Mouse (Mus musculus) adrenal gland (tissue): ENCODE results near the gene Podnl1.

Source experiments
- intact Hi-C: fragments of 180-260 bp; cut with DNase I; formaldehyde crosslinking; loops from one replicate; pipeline ENCODE4 v1.15.1; 2025
- long read RNA-seq, 2 experiments: library from polyadenylated mRNA; unstranded; transcript quantifications; one replicate each; pipeline ENCODE4 v2.0.0; 2020; ENCODE audit warnings: borderline replicate concordance in 1 of 2; ENCODE audit not compliant: insufficient replicate concordance in 1 of 2

The Podnl1 gene
- long read RNA-seq, experiment 1, result 0 reads
- long read RNA-seq, experiment 2, result 0 reads

DNA sequence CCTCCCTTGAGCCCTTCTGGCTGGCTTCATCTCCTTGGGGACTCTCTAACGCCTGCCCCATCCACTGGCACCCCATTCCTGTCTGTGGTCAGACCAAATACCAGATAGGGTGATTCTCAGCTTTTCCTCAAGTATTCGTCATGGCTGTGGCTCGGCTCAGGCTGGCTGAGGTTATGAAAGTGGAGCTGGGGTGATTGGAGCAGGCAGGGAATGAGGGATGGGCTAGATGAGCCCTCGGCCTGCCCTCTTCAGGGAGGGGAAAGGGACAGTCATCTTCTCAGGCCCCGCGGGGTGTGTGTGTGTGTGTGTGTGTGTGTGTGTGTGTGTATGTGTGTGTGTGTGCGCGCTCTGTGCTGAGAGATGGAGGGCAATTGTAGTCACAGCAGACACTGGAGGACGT is at the start of gene Podnl1:
TSS of gene Podnl1 (plus strand) at position 334 of the 400 bp plus-strand sequence.
- intact Hi-C loops, result no loop called here

DNA sequence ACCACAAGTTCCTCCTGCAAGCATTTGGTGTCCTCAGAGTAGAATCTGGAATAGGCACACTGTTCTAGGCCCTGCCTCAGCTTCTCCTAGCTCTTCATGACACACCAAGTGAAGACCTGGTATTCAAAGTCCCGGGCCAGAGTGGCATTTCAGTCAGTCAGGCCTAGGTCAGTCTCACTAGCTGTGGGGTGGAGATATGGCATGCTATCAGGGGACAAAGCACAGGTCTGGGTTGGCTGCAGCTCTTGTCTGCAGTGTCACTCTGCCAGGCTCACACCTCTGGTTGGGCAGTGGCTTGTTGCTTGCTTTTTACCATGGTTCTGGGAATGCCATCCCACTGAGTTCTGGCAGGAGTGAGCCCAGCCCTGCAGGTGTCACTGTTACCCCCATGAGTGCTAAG is 49.4 kb upstream of the Podnl1 start:
- intact Hi-C loops, result no loop called here

GRCm38 (mm10) chr8:84076849-84077248 is 48.9 kb upstream of the Podnl1 start:
- intact Hi-C loops, result no loop called here

- intact Hi-C loops, result no loop called here
Measured at GRCm38 (mm10) chr8:84079206-84079605, 46.6 kb upstream of the Podnl1 start.

GRCm38 (mm10) chr8:84083829-84084241 is 42.0 kb upstream of the Podnl1 start:
- intact Hi-C loops, result no loop called here

DNA sequence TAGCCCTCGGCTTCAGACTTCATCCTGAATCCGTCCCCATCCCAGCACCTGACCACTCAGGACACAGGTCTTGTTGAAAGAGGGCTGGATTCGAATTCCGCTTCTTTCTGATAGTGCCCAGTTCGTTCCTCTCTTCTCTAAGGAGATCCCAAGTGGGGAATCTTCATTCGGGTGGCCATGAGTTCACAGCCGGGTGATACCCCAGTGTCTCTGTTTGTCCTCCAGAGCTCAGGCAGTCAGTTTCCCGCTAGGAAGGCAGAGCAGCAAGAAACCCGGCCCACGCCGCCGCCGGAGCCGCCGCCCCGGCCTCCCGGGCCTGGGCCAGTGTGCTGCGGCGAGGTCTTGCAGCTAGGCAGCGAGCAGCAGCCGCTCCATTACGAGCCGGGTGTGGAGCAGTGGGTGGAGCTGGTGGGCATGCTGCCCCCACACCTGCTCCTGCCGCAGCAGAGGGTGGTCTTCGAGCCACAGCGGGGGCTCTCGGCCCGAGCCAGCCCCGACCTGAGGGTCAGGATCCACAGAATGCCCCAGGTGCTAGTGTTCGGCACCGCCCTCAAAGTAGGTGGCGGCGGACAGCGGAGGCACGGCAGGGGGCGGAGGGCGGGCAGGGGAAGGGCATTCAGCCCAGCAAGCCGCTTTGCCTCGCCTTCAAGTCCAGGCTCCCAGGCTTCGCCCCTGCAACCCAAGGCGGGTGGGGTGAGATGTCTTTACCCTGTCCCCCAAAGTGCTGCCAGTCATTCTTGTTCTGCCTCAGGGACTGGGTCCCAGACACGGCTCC is 41.3 kb upstream of the Podnl1 start:
- intact Hi-C loops, result no loop called here

DNA sequence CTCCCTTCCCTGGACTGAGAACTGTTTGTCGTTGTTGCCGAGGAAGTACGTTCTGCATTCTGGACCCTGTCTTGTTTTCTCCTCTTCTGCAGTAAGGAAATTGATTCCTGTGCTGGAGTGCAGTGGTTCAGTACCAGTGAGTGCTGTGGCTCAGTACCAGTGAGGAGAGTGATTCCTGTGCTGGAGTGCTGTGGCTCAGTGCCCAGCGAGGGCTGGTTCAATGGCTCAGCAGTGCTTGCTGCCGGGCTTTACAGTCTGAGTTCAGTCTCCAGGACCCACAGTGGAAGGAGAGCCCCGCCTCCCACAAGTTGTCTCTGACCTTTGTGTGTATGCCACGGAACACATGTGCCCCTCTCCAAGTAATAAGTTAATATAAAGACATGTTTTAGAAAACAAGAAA is 38.6 kb upstream of the Podnl1 start:
- intact Hi-C loops, result no loop called here

DNA sequence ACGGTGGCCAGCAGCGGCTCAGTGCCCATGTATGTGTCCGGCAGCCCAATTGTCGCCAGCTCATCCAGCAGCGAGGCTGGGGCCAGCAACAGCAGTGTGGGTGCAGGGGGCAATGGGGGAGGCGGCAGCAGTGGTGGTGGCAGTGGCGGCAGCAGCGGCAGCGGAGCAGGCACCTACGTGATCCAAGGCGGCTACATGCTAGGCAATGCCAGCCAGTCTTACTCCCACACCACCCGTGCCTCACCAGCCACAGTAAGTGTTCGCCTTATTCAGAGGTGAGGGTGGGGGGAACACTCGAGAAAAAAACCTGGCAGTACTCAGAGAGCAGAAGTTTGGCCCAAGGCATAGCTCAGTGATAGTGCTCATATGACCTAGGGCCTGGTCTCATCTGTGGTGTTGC is 38.0 kb upstream of the Podnl1 start:
- intact Hi-C loops, result no loop called here

- intact Hi-C loops, result no loop called here
Measured at GRCm38 (mm10) chr8:84089277-84089676, 36.5 kb upstream of the Podnl1 start.

DNA sequence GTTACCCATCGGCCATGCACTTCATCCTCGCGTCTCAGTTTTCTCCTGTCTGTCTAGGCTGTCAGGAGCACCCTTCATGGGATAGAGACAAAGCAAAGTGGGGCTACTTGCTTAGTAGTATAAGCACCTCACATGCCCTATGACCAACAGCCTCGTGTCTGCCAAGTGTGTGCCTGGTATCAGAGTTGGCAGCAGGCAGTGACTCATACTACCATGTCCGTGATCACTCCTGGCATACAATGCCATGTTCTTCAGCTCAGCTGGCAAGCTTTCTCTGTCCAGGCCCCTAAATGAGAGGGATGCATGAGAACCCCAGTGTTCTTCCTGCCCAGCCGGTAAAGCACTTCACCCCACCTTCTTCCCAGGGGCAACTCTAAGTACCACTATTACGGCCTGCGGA is 35.2 kb upstream of the Podnl1 start:
- intact Hi-C loops, result no loop called here

GRCm38 (mm10) chr8:84096061-84096460 is 29.7 kb upstream of the Podnl1 start:
- intact Hi-C loops, result no loop called here

DNA sequence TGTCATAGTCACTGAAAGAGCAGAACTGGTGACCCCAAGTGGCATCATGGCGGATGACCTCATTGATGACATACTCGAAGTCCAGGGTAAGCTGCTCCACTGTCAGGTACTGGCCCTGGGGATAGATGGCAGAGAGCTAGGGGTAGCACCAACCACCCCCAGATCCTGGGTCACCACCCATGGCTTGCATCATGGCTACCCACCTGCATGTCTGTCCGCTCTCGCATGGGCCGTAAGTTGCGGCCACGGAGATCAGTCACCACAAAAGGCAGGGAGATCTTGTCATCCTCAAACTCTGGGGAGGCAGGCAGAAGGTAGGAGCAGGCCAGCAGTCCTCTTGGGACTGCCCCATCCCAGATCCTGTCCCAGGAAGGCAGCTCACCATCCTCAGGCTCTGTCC is 27.4 kb upstream of the Podnl1 start:
- intact Hi-C loops, result no loop called here

GRCm38 (mm10) chr8:84101476-84102270 is 24.1 kb upstream of the Podnl1 start:
- intact Hi-C loops, result loop anchor here (5.0 kb wide), 2 partner anchors 46 to 59 kb away; partner anchors contain the start of genes 4930432K21Rik, Cc2d1a, Il27ra and Rln3

DNA sequence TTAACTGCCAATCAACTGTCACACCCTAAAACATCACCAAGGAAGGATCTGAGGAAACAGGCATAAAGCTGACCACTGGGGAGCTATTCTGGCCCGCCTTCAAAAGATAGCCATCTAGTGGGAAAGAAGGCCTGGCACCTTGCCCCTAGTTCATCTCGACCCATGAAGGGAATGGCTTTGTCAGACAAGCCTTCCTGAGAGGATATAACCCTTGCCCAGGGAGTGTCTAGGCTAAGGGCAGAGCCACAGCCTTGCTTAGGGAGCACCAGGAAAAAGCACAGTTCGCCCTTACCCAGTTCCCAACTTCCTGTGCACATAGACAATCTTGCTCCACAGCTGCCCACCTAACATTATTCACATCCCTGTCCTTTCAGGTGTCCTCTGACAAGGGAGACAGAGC is 22.2 kb upstream of the Podnl1 start:
- intact Hi-C loops, result loop anchor here (5.0 kb wide), 2 partner anchors 44 to 61 kb away; partner anchors contain the start of genes 4930432K21Rik, Cc2d1a, Il27ra and Rln3

- intact Hi-C loops, result loop anchor here (5.0 kb wide), 2 partner anchors 43 to 62 kb away; partner anchors contain the start of genes 4930432K21Rik, Cc2d1a, Il27ra and Rln3
Measured at GRCm38 (mm10) chr8:84104221-84104620, 21.6 kb upstream of the Podnl1 start.

DNA sequence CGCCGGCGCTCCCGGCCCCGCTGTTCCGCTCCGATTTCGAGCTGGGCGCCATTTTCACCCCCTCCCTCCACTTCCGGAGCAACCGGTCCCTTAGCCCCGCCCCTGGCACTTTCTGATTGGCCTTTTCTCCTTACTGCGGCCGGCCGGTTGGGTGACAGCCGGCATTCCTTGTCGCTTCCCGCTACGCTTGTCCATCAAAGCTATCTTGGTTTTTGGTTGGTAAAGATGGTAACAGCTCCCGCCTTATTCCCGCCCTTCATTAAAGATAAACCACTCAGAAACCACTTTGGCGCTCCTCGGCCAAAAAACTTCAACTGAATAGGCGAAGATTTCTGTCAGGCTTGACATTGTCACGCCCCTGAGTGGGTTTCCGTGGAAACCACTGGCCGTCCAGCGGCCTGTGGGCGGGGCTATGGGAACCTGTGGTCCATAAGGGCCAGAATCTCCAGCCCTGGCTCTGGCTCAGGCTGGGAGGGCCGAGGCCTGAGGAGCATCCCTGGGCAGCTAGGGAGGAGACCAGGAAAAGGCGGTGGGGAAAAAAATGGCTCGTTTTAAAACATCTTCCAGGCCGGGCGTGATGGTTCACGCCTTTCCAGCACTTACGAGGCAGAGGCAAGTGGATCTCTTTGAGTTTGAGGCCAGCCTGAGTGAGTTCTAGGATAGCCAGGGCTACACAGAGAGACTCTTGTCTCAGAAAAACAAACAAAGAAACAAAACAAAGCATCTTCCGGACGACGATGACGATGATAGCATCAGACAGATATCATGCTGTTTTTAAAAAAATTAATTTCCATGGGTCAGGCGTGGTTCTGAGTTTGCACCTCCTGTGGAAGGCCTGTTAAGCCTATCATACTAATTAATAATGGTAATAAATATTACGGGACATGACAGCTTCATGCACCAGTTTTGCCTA is 20.8 kb upstream of the Podnl1 start, which contains the start of gene Dcaf15:
TSS of gene Dcaf15 (minus strand) at position 72 of the 913 bp plus-strand sequence.
- intact Hi-C loops, result loop anchor here (5.0 kb wide), 2 partner anchors 42 to 63 kb away; partner anchors contain the start of genes 4930432K21Rik, Cc2d1a, Il27ra and Rln3

DNA sequence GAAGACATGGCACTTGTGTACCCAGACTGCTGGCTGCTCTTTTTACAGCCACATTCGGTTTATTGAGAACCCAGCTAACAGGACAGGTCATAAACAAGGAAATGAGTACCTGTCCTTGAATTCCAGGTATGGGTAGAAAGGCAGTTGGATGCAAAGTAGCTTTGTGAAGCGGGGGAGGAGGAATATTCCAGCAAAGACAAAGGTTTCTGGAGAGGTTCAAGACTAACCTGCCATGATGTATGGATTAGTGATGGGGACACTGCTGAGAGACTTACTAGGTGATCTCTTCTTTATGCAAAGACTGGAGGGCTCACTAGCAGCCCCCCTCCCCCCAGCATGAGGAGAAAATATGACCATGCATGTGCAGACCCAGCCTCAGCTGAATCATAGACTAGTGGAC is 20.1 kb upstream of the Podnl1 start:
- intact Hi-C loops, result no loop called here

DNA sequence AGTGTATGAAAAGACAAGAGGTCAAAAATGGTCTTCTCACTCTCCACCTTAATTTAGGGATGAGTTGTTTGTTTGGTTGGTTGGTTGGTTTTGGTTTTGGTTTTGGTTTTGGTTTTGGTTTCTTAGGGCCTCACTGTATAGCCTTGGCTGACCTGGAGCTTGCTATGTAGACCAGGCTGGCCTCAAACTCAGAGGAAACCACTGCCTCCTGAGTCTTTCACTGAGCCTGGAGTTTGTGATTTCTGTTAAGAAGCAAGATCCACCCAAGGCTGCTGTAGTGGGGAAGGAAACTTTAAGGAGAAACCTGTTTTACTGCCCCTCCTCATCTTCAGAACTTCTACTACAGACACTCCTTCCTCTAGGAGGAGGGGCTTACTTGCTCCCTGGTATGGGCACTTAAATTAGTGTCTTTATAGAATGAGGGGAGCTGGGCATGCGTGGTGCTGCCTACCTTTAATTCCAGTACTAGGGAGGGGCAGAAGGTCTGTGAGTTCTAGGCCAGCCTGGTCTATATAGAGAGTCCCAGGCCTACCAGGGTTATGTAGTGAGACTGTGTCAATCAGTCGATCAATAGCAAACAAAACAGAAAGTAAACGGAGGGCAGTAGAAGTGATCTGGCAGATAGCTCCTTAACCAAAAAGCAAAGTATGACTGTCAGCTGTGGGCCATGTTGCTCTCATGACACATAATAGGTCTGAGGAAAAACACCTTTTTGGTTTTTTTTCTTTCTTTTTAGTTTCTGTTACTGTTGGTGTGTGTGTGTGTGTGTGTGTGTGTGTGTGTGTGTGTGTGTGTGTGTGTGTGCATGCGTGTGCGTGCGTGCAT is 19.4 kb upstream of the Podnl1 start:
- intact Hi-C loops, result no loop called here

DNA sequence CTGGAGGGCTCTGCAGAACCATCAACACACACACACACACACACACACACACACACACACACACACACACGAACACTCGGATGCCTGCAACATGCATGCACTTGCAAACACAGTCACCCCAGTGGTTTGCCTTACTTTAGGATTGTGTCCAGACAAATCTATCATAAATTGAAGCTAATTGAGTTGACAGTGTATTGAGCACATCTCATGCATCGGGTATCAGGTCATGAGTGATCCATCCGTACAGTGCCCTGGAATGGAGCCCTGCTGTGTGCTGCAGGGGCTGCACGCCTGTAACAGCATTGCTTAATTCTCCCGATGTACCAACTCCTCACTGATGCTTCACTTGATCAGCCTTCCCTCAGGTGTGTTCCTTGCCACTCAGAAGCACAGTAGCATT is 10.1 kb upstream of the Podnl1 start:
- intact Hi-C loops, result no loop called here

DNA sequence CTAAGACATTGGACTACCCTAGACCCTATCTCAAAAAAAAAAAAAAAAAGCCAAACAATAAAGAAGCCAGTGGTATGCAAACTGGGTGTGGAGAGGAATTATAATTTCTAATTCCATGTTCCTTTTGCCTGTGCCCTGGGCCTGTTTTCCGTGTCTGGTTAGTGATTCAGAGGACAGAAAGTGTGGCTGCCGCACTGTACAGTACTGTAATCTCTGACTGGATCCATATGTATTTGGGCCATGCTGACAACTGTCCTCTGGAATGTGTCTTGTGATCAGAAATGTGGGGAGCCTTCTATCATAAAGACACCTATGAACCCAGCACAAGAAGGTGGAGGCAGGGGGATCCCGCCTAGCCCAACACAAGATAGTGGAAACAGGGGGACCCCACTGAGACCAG is 3.6 kb upstream of the Podnl1 start:
- intact Hi-C loops, result no loop called here
